Comparison of ENCODE assay signal across 11 mouse cellular contexts in genomic region chr16:17812120-17812519, GRCm38 (mm10). TPM values are rescaled to one million over a fixed set of nuclear protein-coding genes. Genes with fewer than 3 reads are reported as not detected.
DNase-seq lines count a peak whose midpoint lies in the region; ATAC-seq and TF ChIP-seq lines count a peak whose summit lies in the region.
"Had no signal": no experiment of that assay in that cellular context is flagged by ENCODE, and none has a peak within 500 bp of the region (broad histone marks: within the 10 kb centered on the region; RNA-seq: fewer than 3 reads in every experiment).

No protein-coding gene starts in this region.

- H3K36me3 ChIP-seq in kidney, embryonic 16.5 days (ENCODE audit: insufficient read depth, low read length) = no peaks in the 10 kb centered on the region
- H3K36me3 ChIP-seq in G1E (replicated peaks) = no peaks in the 10 kb centered on the region
- H3K36me3 ChIP-seq: liver, embryonic 15.5 days had no signal

- DNase-seq in adrenal gland, adult (ENCODE audit: inconsistent age in 2 of 2, low spot score in 1 of 2) = peak; percentile 27 to 77
- no peak for DNase-seq in adrenal gland, postnatal 25 days
- DNase-seq in kidney, adult 9 months = peak; percentile 64
- peak; percentile 45 for DNase-seq in G1E (ENCODE audit: low spot score)
- no peak for DNase-seq in left cerebral cortex, postnatal 36 days (ENCODE audit: low spot score in 2 of 2)
- DNase-seq in spleen, postnatal 14 days (ENCODE audit: low spot score in 2 of 2) = no peak

- intact Hi-C loops in left cerebral cortex, postnatal 36 days (cut with DNase I) = loop anchor here (5.0 kb wide), 2 partner anchors 40 to 70 kb away; no protein-coding TSS in a partner anchor

- no peak overlapping the region for H3K4me3 ChIP-seq in kidney, embryonic 16.5 days (ENCODE audit: low read length)
- no peak overlapping the region for H3K4me3 ChIP-seq in G1E (ENCODE audit: low read depth, low read length)
- H3K4me3 ChIP-seq: erythroblast, embryonic 14.5 days; liver, embryonic 15.5 days had no signal

- H3K27me3 ChIP-seq in kidney, embryonic 16.5 days (ENCODE audit: insufficient read depth, low read length) = peaks cover 23% of the 10 kb centered on the region
- peaks cover 71% of the 10 kb centered on the region for H3K27me3 ChIP-seq in G1E (ENCODE audit: insufficient read depth, low read length)

- no peaks in the 10 kb centered on the region for H3K9me3 ChIP-seq in kidney, embryonic 16.5 days (ENCODE audit: low read length)
- H3K9me3 ChIP-seq in G1E (replicated peaks) = peaks cover 5% of the 10 kb centered on the region; the same call in 1 of the 2 replicates
- H3K9me3 ChIP-seq: liver, embryonic 15.5 days had no signal

- no peak overlapping the region for H3K4me2 ChIP-seq in kidney, embryonic 16.5 days (replicated peaks; ENCODE audit: low read depth, low read length)
- H3K4me2 ChIP-seq: liver, embryonic 15.5 days had no signal

- 6% methylated on average over 5 of the region's 5 CpGs for WGBS in kidney, embryonic 16.5 days

- no peak overlapping the region for H3K27ac ChIP-seq in kidney, embryonic 16.5 days (ENCODE audit: low read length)
- H3K27ac ChIP-seq: liver, embryonic 15.5 days had no signal

- H3K4me1 ChIP-seq in kidney, embryonic 16.5 days (ENCODE audit: insufficient read depth, low read length) = peaks cover 27% of the 10 kb centered on the region
- H3K4me1 ChIP-seq in G1E (ENCODE audit: insufficient read depth, low read depth, low read length) = peaks cover 5% of the 10 kb centered on the region; the same call in 1 of the 2 replicates

- no peak overlapping the region for H3K9ac ChIP-seq in kidney, embryonic 16.5 days (replicated peaks; ENCODE audit: low read length)
- H3K9ac ChIP-seq: liver, embryonic 15.5 days had no signal

- ATAC-seq in kidney, embryonic 16.5 days (ENCODE audit: low FRiP score, low TSS enrichment) = no peak
- no peak; the same call in 1 of the 2 replicates for ATAC-seq in G1E (ENCODE audit: extremely low read depth, insufficient number of reproducible peaks, low FRiP score, poor library complexity, severe bottlenecking)
- ATAC-seq in inflammation-experienced regulatory T-cells, adult 6 months = peak; percentile 33

- TF ChIP-seq CTCF in G1E (IDR thresholded peaks at IDR 0.05; ENCODE audit: low read depth, low read length) = peak; percentile 40; the same call in 1 of the 2 replicates

RNA-seq across cellular contexts. Expression of gene Scarf2, which starts 15.0 kb away (rescaled TPM):
- 8.6 and 8.7 TPM in 2 replicates for total RNA-seq in adrenal gland, postnatal 25 days (2021)
- polyA plus RNA-seq in kidney, embryonic 16.5 days (2015; fragmentation: Nextera tagmentation; extraction: Ambion mirVana) = 8.1 and 8.9 TPM in 2 replicates
- total RNA-seq in G1E (2014; fragmentation: Nextera tagmentation) (not detected in 2 replicates), G1E (2017) (0.06 TPM in 1 of 2 replicates, not detected in the other)
- polyA plus RNA-seq in G1E (2012) = not detected in 2 replicates
- not detected for polyA plus RNA-seq in inflammation-experienced regulatory T-cells, adult 6 months (2017; shearing (Covaris generic))
- 1 to 10 TPM; 3.4 to 3.8 TPM for total RNA-seq in left cerebral cortex, postnatal 36 days (2021)

RNA-seq across cellular contexts. Expression of gene B830017H08Rik, which starts 20.8 kb away (rescaled TPM):
- total RNA-seq in adrenal gland, postnatal 25 days (2021) = not detected in 2 replicates
- 0.09 TPM in 1 of 2 replicates, not detected in the other for polyA plus RNA-seq in kidney, embryonic 16.5 days (2015; fragmentation: Nextera tagmentation; extraction: Ambion mirVana)
- total RNA-seq in G1E (2014; fragmentation: Nextera tagmentation) (not detected in 2 replicates), G1E (2017) (0.33 TPM in 1 of 2 replicates, not detected in the other)
- polyA plus RNA-seq in G1E (2012) = 0.17 and 0.23 TPM in 2 replicates
- polyA plus RNA-seq in inflammation-experienced regulatory T-cells, adult 6 months (2017; shearing (Covaris generic)) = not detected
- 1 to 10 TPM; 2.9 to 4.6 TPM for total RNA-seq in left cerebral cortex, postnatal 36 days (2021)
- polyA plus RNA-seq: erythroblast, embryonic 14.5 days; liver, embryonic 15.5 days; stomach, embryonic 14.5 days had no signal

RNA-seq across cellular contexts. Expression of gene Car15, which starts 26.0 kb away (rescaled TPM):
- total RNA-seq in adrenal gland, postnatal 25 days (2021) = 2.9 and 3.6 TPM in 2 replicates
- 35.7 and 48.6 TPM in 2 replicates for polyA plus RNA-seq in kidney, embryonic 16.5 days (2015; fragmentation: Nextera tagmentation; extraction: Ambion mirVana)
- total RNA-seq in G1E (2014; fragmentation: Nextera tagmentation) = 2.3 and 2.4 TPM in 2 replicates
- 2.3 and 3.3 TPM in 2 replicates for total RNA-seq in G1E (2017)
- polyA plus RNA-seq in G1E (2012) = 0.13 and 0.89 TPM in 2 replicates
- 1 to 10 TPM in 2 of 3 experiments, under 1 TPM in 1; 0.67 to 1.9 (median 1.5) TPM for polyA plus RNA-seq in inflammation-experienced regulatory T-cells, adult 6 months (2017; shearing (Covaris generic))
- 10 to 100 TPM; 11.7 to 14.4 TPM for total RNA-seq in left cerebral cortex, postnatal 36 days (2021)

RNA-seq across cellular contexts. Expression of gene Klhl22, which starts 52.7 kb away (rescaled TPM):
- 32.3 and 49.0 TPM in 2 replicates for total RNA-seq in adrenal gland, postnatal 25 days (2021)
- polyA plus RNA-seq in kidney, embryonic 16.5 days (2015; fragmentation: Nextera tagmentation; extraction: Ambion mirVana) = 69.8 and 72.0 TPM in 2 replicates
- total RNA-seq in G1E (2014; fragmentation: Nextera tagmentation) = not detected in 2 replicates
- total RNA-seq in G1E (2017) = 0.06 and 2.1 TPM in 2 replicates
- polyA plus RNA-seq in G1E (2012) = not detected in 2 replicates
- polyA plus RNA-seq in inflammation-experienced regulatory T-cells, adult 6 months (2017; shearing (Covaris generic)) = 10 to 100 TPM; 11.8 to 28.7 (median 13.4) TPM
- 100 to 1,000 TPM in 1 of 2 experiments, 10 to 100 TPM in 1; 92.5 to 110 TPM for total RNA-seq in left cerebral cortex, postnatal 36 days (2021)

Comparison
In these comparisons a context has a peak if more than half of its experiments do, and no peak if none do; other contexts are left out.
1. DNase-seq: peak in adrenal gland, adult (2 of 2), kidney, adult 9 months (single experiment) and G1E (single experiment); none in adrenal gland, postnatal 25 days (single experiment), left cerebral cortex, postnatal 36 days (0 of 2) and spleen, postnatal 14 days (0 of 2).